Mouse (Mus musculus) megakaryocyte, embryonic 14.5 days (primary cell): ENCODE data around the gene Zfp108.

Experiments
- FLI1 ChIP-seq: IDR thresholded peaks from 2 replicates; pipeline ENCODE4 v1.6.1; 2012; ENCODE audit warnings: low read length, inconsistent platforms, mixed read lengths
- GATA1 ChIP-seq: IDR thresholded peaks from 3 replicates; pipeline ENCODE4 v1.6.1; 2012; ENCODE audit warnings: mixed read lengths, low read length, inconsistent platforms, borderline replicate concordance

DNA sequence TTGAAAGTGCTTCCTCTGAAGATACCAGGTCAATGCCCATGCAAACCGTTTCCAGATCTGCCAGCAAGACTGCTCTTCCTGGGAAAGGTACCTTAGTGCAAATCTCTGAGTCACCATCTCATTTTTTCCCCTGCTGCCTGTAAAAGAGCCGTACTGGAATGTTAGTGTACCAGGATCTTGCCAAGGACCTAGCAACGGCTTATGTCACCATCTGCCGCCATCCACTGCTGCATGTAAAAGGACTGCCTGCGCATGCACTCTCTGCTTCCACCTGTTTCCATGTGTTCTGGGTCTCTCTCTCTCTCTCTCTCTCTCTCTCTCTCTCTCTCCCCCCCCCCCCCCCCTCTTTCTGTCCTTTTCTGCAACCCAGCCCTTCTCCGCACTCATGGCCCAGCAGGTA is 33.9 kb downstream of the Zfp108 start:
- TF ChIP-seq GATA1 (no peak), FLI1 (no peak)
